Mouse (Mus musculus): Measurements from ENCODE around the gene Syngap1.

Gene Syngap1

GRCm38 (mm10) chr17:26995562-26995961, 54.5 kb downstream of the Syngap1 start:
- no peak for DNase-seq

- DNase-seq = no peak
Measured at GRCm38 (mm10) chr17:26997661-26998060, 56.6 kb downstream of the Syngap1 start.

DNA sequence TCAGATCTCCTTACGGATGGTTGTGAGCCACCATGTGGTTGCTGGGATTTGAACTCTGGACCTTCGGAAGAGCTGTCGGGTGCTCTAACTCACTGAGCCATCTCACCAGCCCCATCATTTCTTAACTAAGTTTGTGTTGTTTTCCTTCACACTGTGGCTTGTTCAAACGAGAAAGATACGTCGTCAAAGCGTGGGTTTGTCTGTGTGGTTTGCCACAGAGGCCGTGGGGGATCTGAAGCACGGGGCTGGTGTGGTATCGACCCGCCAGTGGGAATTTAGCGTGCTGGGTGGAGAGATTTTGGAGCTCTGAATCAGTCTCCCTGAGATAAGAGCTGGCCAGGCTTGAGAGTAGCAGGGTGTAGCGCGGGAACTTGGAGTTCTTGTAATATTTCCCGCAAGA, 57.2 kb downstream of the Syngap1 start:
- DNase-seq = no peak

DNA sequence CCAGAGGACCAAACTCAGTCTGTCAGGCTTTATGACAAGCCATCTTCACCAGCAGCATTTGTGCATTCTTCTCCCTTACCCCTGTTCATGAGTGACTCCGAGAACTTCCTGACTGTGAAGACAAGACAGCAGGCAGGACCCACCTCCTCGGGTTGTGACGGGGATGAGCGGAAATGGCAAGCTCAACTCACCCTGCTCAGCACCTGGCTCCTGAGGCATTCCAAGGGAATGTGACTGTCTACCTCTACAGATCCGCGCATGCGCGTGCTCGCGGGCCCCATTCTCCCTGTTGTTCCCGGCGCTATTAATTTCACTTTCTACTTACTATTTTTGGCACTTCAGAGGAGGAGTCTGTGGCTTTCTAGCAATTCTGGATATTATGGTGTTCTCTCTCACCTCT, 58.9 kb downstream of the Syngap1 start:
- peak in 1 of 2 experiments; percentile 23 for DNase-seq

DNA sequence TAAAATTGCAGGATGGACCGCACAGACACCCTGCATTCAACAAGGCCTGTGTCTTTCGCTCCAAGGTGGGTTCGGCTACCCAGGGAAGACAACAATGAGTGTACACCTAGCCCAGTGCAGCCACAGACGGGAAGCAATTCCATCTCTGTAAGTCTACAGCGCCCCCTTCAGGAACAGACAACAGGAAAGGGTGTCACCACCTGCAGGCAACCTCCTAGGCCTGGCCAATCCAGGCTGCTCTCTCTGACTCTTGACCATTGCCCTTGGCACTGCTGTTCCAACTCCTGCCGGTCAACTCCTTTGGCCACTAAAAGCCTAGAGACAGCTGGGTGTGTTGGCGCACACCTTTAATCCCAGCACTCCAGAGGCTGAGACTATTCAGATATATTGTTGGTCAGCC, 60.1 kb downstream of the Syngap1 start:
- peak; percentile 73 to 76 for DNase-seq

DNA sequence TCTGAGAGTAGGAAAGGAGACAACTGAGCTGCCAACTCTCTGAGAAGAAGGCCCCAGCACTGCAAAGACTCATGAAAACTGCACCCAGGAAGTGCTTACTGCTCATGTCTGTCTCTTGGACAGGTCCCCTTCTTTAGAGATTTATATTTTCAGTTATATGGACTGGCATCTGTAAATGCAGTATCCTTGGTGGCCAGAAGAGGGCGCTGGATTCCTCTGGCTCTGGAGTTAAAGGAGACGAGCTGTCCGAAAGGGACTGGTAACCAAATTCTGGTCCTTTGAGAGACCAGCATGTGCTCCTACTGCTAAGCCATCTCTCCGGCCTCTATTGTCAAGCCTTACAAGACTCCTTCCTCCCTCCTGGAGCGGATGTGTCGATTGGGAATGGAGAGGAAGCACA, 60.8 kb downstream of the Syngap1 start:
- DNase-seq = peak; percentile 74 to 75

GRCm38 (mm10) chr17:27004431-27004830, 63.4 kb downstream of the Syngap1 start:
- peak; percentile 83 to 84 for DNase-seq

GRCm38 (mm10) chr17:27004903-27005485, 63.9 kb downstream of the Syngap1 start:
- DNase-seq = no peak

- no peak for DNase-seq
Measured at GRCm38 (mm10) chr17:27005644-27006043, 64.6 kb downstream of the Syngap1 start.

DNA sequence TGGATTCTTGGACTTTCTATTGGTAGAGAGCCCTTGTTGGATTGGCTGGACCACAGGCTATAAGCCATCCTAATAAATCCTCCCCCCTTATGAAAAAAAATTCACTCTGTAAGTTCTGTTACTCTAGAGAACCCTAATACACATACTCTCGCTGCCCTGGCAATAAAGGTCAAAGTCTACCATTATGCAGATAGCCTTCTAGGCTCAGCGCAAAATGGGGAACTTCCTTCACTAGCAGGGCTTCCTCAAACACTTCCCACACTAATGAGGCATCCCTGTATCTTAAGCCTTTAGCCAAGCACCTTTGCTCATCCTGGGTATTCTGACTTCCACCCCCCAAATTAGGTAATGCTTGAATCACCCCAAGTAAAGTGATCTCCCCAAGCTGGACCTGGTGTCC, 67.2 kb downstream of the Syngap1 start:
- DNase-seq = no peak

DNA sequence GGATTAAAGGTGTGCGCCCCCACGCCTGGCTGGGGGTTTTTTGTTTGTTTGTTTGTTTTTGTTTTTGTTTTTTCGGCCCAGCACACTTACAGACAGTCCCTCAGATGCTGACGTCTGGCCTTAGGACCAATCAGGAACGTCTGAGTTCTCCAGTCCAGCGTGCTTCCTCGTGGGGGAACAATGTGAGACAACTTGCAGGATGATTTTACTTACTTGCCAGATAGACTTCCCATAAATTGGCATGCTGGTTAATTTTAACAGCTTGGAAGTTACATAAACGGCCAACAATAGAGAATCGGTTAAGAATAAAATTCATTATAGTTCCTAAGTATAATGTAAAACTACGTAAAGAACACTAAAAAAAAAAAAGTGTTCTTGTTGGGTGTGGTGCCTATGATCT, 70.1 kb downstream of the Syngap1 start:
- no peak for DNase-seq

GRCm38 (mm10) chr17:27011998-27012672, 71.1 kb downstream of the Syngap1 start:
- peak; percentile 74 to 77 for DNase-seq

GRCm38 (mm10) chr17:27012909-27013308, 71.9 kb downstream of the Syngap1 start:
- no peak for DNase-seq

DNA sequence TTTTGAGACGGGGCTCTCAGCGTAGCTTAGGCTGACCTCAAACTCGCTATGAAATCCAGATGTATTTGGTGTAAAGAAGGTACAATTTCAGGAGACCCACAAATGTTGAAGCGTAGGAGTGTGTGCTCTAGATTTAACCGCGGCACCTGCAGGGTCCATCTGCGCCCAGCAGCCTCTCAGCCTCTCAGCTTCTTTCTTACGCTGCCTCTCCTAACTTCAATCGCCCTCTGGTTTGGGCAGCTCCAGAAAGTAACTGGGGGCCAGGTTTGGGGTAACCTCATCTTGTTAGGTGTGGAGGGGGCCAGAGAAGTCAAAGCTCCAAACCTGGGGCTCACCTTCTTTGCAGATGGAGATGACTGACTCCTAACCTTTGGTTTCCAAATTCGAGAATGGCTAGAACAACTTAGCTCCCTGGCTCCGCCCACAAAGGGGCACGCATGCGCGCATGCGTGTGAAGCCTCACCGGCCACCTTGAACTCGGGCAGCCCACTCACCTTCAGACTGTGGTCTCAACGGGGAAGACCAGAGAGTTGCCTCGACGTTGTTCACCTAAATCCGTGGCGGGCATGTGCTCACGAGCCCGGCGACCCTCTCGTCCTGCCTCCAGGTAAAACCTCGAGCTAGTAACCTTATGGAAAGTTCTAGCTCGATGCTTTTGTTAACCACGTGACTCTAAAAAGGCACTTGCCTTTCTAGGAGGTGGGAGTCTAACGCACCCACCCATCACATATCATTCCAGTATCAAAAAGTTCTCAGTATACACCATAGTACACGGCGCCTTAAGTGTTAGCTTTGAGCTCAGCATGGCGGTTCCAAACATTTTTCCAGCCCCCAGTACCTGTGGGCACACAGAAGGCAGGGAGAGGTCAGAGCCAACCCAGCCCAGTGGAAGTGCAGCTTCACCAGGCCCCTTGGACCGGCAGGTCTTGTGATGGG, 76.8 kb downstream of the Syngap1 start:
- DNase-seq = peak; percentile 93 to 94

DNA sequence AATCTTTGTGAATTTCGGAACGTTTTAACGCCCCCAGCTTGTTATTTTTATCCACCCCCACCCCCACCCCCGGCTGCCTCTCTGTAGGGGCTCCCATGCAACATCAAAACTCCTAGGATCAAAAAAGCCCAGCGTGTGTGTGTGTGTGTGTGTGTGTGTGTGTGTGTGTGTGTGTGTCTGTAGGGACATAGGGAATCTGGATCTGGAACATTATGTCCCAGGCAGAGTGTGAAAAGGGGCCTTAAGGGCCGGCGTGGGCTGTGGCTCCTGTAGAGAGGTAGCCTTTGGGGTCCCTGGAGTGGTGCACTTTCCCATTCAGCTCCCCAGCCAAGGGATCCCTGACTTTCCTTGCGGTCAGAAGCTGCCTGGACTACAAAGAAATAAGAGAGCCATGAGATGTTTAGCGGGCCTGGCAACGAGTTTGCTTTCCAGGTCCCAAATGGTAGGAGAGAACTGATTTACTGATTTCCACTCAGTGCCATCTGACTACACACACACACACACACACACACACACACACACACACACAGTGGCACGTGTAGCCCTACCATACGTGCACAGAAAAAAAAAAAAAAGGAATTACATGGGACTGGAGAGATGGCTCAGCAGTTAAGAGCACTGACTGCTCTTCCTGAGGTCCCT, 77.6 kb downstream of the Syngap1 start:
- DNase-seq = no peak

DNA sequence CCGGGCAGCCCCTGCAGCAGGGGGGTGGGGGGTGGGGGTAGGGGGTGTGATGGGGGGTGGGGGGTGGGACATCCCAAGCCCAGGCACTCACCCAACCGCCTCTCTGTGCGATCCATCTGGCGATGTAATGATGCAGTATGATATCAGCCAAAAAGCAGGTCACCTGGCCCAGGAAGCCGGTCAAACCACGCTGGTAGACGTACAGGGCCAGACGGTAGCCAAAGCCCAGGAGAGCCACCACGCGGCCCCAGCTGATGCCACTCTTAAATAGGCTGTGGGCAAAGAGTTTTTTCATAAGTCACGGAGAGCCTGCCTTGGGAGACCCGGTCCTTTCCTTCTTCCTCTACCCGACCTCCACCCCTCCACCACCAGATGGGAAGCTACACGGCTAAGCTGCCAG, 80.0 kb downstream of the Syngap1 start:
- DNase-seq = no peak

- no peak for DNase-seq
Measured at GRCm38 (mm10) chr17:27021736-27022135, 80.7 kb downstream of the Syngap1 start.

All from B cell, adult 2 months (primary cell).